Mouse (Mus musculus) cerebellum, postnatal 36 days (tissue): ENCODE results near the gene Myh3.

ENCODE experiments used
- DNase-seq, 2 experiments: peaks; one replicate each; pipeline ENCODE4 v3.0.0; 2021 to 2022; ENCODE audit warnings: mixed read lengths in 2 of 2

The Myh3 gene

DNA sequence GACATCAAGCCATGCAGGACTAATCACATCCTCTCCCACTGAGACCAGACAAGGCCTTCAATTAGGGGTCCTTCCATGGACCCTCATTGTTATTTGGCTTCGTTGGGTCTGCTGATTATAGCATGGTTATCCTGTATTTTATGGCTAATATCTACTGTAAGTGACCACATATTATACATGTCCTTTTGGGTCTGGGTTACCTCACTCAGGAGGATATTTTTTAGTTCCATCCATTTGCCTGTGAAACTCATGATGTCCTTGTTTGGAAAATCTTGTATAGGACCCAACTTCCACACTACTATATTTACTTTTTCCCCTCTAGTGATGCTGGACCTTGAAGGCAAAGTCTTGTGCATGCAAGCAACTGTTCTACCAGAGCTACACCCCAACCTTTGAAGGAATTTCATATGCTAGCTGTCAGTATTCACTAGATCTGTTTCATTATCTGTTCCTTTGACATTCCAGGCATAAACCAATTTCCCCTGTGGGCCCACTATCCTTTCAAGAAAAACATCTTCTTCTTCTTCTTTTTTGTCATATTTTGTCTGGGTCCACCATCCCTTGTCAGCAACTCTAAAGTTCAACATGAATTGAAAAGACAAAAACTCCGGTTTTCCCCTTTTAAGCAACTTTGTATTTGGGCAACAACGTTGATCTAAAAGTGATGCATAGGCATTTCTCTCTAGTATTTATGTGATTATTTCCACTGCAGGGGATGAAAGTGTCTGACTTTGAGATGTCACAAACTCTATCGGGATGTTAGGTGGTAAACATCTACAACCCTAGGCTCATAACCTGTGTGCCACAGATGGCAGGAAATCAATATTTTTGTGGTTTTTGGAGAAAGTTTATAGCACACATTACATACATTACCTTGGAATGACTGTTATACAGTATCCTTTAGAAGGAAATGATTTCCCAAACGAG is 67.6 kb downstream of the Myh3 start:
- no peak for DNase-seq

DNA sequence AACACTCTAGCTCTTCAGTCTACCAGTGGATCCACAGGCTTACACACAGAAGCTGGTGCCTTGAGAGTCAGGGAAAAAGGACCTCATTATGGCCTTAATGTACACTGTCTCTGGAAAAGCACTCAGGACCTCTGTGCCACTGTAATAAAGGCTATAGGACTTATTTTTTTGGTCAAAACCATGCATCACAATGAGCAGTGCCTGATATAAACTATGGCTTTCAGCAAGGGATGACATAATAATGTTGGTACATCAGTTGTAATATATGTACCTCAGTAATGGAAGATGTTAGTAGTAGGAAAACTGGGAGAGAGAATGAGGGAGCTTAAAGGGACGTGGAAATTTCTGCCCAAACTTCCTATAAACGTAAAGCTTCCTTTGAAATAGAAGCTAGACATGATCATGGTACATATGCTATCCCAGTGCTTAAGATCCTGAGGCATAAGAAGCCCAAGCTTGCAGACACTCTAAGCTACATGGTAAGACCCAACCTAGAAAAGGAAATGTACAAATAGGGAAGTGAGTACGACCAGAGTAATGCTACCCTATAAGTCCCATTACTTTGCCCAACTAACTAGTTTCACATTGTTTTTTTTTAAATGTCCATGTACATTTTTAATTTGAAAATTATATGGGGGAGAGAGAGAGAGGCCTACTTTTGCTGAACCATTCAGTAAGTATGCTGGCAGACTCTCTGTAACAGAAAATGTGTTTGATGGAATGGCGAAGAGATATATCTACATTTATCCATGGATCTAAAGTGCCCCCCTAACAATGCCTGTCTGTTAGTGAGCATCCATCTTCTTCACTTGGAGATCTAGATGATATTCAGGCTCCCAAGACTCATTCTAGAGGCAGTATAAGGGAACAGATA is 68.5 kb downstream of the Myh3 start:
- DNase-seq: no peak

GRCm38 (mm10) chr11:67147283-67147921 is 69.3 kb downstream of the Myh3 start:
- DNase-seq: no peak

GRCm38 (mm10) chr11:67148286-67149012 is 70.3 kb downstream of the Myh3 start:
- no peak for DNase-seq

DNA sequence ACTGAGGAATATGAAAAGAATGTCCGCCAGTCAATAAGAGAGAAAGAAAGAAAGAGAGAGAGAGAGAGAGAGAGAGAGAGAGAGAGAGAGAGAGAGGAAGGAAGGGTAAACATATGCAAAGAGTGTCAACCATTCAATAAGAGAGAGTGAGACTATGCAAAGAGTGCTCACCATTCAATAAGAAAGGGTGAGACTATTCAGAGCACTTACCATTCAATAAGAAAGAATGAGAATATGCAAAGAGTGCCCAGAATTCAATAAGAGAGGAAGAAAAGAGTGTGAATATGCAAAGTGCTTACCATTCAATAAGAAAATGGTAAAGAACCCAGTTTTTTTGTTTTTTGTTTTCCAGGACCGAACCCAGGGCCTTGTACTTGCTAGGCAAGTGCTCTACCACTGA is 72.1 kb downstream of the Myh3 start:
- DNase-seq: no peak

DNA sequence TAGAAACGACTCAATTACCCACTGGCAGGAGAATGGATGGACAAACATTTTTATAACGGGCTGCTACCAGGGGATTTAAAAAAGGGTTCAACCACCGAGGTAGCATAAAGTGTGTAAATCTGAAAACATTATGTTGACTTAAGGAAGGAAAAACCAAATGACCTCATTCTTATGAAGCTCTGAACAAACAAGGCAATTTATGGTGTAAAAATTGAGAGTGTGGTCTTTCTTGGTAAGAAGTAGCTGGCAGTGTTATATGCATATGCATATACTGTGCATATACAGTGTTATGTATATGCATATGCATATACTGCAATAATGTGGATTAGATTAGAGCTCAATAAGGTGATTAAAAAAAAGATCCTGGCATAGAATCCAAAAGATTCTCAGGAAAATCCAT is 73.1 kb downstream of the Myh3 start:
- DNase-seq: no peak
